Mouse (Mus musculus) gastrocnemius, postnatal 14 days (tissue): ENCODE data around the gene Clip2. TPM values are rescaled to one million over a fixed set of nuclear protein-coding genes. Genes with fewer than 3 reads are reported as not detected.

ENCODE experiments used
- DNase-seq: peaks from one replicate; pipeline ENCODE4 v3.0.0; 2021; ENCODE audit warnings: mixed read lengths
- intact Hi-C: fragments of 180-260 bp; cut with DNase I; formaldehyde crosslinking; loops from one replicate; pipeline ENCODE4 v1.15.1; 2025; ENCODE audit warnings: low total_unique reads
- total RNA-seq, 2 experiments: library from RNA; stranded (reverse); gene quantifications; 2 replicates each; pipeline ENCODE4 v1.2.3; 2021

Clip2 gene
- total RNA-seq, 2 experiments from 2014 or later = 6.4 to 8.4 TPM

- no peak for DNase-seq
- intact Hi-C loops = no loop called here
These were observed 15.8 kb upstream of the Clip2 start for GRCm38 (mm10) chr5:134568030-134568429.

GRCm38 (mm10) chr5:134567445-134567844 lies 15.2 kb upstream of the Clip2 start:
- intact Hi-C loops = no loop called here
- no peak for DNase-seq

GRCm38 (mm10) chr5:134565696-134566095 lies 13.5 kb upstream of the Clip2 start:
- no peak for DNase-seq
- intact Hi-C loops = no loop called here

- DNase-seq = no peak
- intact Hi-C loops = no loop called here
These were observed 12.0 kb upstream of the Clip2 start for GRCm38 (mm10) chr5:134564272-134564671.

- intact Hi-C loops = no loop called here
- no peak for DNase-seq
These were observed 8.4 kb upstream of the Clip2 start for GRCm38 (mm10) chr5:134560450-134561171.

GRCm38 (mm10) chr5:134560071-134560449 lies 7.8 kb upstream of the Clip2 start, which contains the start of gene Syna:
TSS of gene Syna (minus strand) at chr5:134560171.
- intact Hi-C loops = no loop called here
- no peak for DNase-seq

GRCm38 (mm10) chr5:134555463-134556164 lies 3.4 kb upstream of the Clip2 start:
- intact Hi-C loops = no loop called here
- peak; percentile 76 for DNase-seq

GRCm38 (mm10) chr5:134553951-134554546 lies 1.8 kb upstream of the Clip2 start:
- intact Hi-C loops = no loop called here
- DNase-seq = no peak

- peak; percentile 47 for DNase-seq
- intact Hi-C loops = no loop called here
These were observed 763 bp downstream of the Clip2 start for GRCm38 (mm10) chr5:134551233-134552109.

- intact Hi-C loops = no loop called here
These were observed 1.4 kb downstream of the Clip2 start for GRCm38 (mm10) chr5:134550836-134551232.

GRCm38 (mm10) chr5:134549640-134550168 lies 2.5 kb downstream of the Clip2 start:
- DNase-seq = no peak
- intact Hi-C loops = no loop called here

More at GRCm38 (mm10) chr5:134550836-134551232, 1.4 kb downstream of the Clip2 start:
- DNase-seq = no peak

- DNase-seq = no peak
- intact Hi-C loops = no loop called here
These were observed 3.9 kb downstream of the Clip2 start for GRCm38 (mm10) chr5:134548306-134548705.

- DNase-seq = no peak
- intact Hi-C loops = no loop called here
These were observed 5.4 kb downstream of the Clip2 start for GRCm38 (mm10) chr5:134546790-134547189.

GRCm38 (mm10) chr5:134545242-134545629 lies 7.0 kb downstream of the Clip2 start:
- no peak for DNase-seq
- intact Hi-C loops = no loop called here

- intact Hi-C loops = no loop called here
- peak; percentile 34 for DNase-seq
These were observed 7.6 kb downstream of the Clip2 start for GRCm38 (mm10) chr5:134544516-134545241.

- intact Hi-C loops = no loop called here
- peak; percentile 77 for DNase-seq
These were observed 10.6 kb downstream of the Clip2 start for GRCm38 (mm10) chr5:134541640-134542039.

- peak; percentile 59 for DNase-seq
- intact Hi-C loops = no loop called here
These were observed 11.4 kb downstream of the Clip2 start for GRCm38 (mm10) chr5:134540881-134541280.

- intact Hi-C loops = no loop called here
- DNase-seq = peak; percentile 81
These were observed 12.3 kb downstream of the Clip2 start for GRCm38 (mm10) chr5:134539891-134540290.

- no peak for DNase-seq
- intact Hi-C loops = no loop called here
These were observed 16.2 kb downstream of the Clip2 start for GRCm38 (mm10) chr5:134536036-134536435.
